Comparison of ENCODE assay signal across 16 mouse cellular contexts in the genomic region with DNA sequence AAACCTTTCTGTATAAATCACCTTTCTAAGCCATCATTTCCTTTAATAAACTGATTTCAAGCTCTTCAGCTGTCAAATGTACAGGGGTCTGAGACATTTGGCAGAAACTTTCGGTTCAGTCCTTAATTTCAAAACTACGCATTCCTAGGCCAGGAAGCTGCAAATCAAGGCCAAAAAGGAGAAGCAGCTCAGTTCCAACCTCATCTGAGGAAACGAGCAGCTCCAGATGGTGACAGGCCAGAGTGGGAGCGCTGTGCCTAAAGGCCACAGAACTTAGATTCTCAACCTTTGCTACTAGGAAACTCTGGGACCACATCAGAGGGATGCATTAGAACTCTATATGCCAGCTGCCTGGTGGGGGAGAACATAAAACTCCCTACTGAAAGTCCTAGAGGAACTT.
DNase-seq lines count a peak whose midpoint lies in the region; ATAC-seq lines count a peak whose summit lies in the region.
"Had no signal": no experiment of that assay in that cellular context is flagged by ENCODE, and none has a peak within 500 bp of the region (broad histone marks: within the 10 kb centered on the region; RNA-seq: fewer than 3 reads in every experiment).

No protein-coding gene starts in this region.

- no peak overlapping the region for H3K27ac ChIP-seq in limb, embryonic 11.5 days (replicated peaks; ENCODE audit: low read depth, low read length)
- H3K27ac ChIP-seq in limb, embryonic 10.5 days = no peak overlapping the region
- H3K27ac ChIP-seq: embryonic facial prominence, embryonic 10.5 days; stomach, embryonic 15.5 days had no signal

- no peak overlapping the region for H3K4me2 ChIP-seq in limb, embryonic 11.5 days (ENCODE audit: low read depth, severe bottlenecking)
- H3K4me2 ChIP-seq: liver, embryonic 11.5 days; stomach, embryonic 15.5 days had no signal

- H3K9ac ChIP-seq in limb, embryonic 11.5 days (ENCODE audit: low read length) = no peak overlapping the region
- H3K9ac ChIP-seq: stomach, embryonic 15.5 days had no signal

- WGBS in limb, embryonic 11.5 days = 60% methylated on average over 4 of the region's 4 CpGs
- 75% methylated on average over 4 of the region's 4 CpGs for WGBS in limb, embryonic 10.5 days

- H3K4me3 ChIP-seq in limb, embryonic 11.5 days (ENCODE audit: low read depth, low read length) = no peak overlapping the region
- no peak overlapping the region for H3K4me3 ChIP-seq in limb, embryonic 10.5 days
- H3K4me3 ChIP-seq: embryonic facial prominence, embryonic 10.5 days; stomach, embryonic 15.5 days had no signal

- H3K27me3 ChIP-seq in limb, embryonic 11.5 days (ENCODE audit: control insufficient read depth, insufficient read depth, low read length) = no peaks in the 10 kb centered on the region
- H3K27me3 ChIP-seq in limb, embryonic 10.5 days (ENCODE audit: low read depth, poor library complexity, severe bottlenecking) = no peaks in the 10 kb centered on the region
- H3K27me3 ChIP-seq: stomach, embryonic 15.5 days had no signal

- H3K4me1 ChIP-seq in limb, embryonic 11.5 days (ENCODE audit: control insufficient read depth, insufficient read depth, low read length) = no peaks in the 10 kb centered on the region
- H3K4me1 ChIP-seq in limb, embryonic 10.5 days = no peaks in the 10 kb centered on the region
- H3K4me1 ChIP-seq: embryonic facial prominence, embryonic 10.5 days; stomach, embryonic 15.5 days had no signal

- DNase-seq in heart, adult 18-20 months = peak; percentile 17 to 33
- no peak for DNase-seq in heart, postnatal 25 days (ENCODE audit: low spot score)
- DNase-seq in limb, embryonic 11.5 days (ENCODE audit: low spot score) = peak; percentile 21
- no peak for DNase-seq in limb, embryonic 10.5 days (ENCODE audit: low spot score)
- DNase-seq in kidney, postnatal 14 days = peak; percentile 36
- no peak for DNase-seq in right cerebral cortex, postnatal 36 days (ENCODE audit: low spot score in 2 of 2)
- no peak for DNase-seq in embryo, embryonic 11 days
- DNase-seq: adrenal gland, adult 2 months; B cell, adult 2 months; cerebellum, adult 9-11 months; right cerebral cortex, postnatal 4 days had no signal

- H3K36me3 ChIP-seq in limb, embryonic 11.5 days (ENCODE audit: control insufficient read depth, insufficient read depth, low read length) = no peaks in the 10 kb centered on the region
- no peaks in the 10 kb centered on the region for H3K36me3 ChIP-seq in limb, embryonic 10.5 days
- H3K36me3 ChIP-seq: embryonic facial prominence, embryonic 10.5 days; stomach, embryonic 15.5 days had no signal

- intact Hi-C loops in heart, postnatal 25 days (cut with DNase I) = no loop called here

- ATAC-seq in limb, embryonic 11.5 days (ENCODE audit: insufficient number of reproducible peaks, low FRiP score, low TSS enrichment, low read depth) = no peak
- peak; percentile 65 for ATAC-seq in megakaryocyte progenitor cell, adult 5-6 weeks (replicated peaks; ENCODE audit: poor library complexity)
- ATAC-seq: midbrain, embryonic 16.5 days had no signal

- H3K9me3 ChIP-seq in limb, embryonic 11.5 days (ENCODE audit: control insufficient read depth, low read length) = no peaks in the 10 kb centered on the region
- no peaks in the 10 kb centered on the region for H3K9me3 ChIP-seq in limb, embryonic 10.5 days (replicated peaks)
- H3K9me3 ChIP-seq: embryonic facial prominence, embryonic 10.5 days; stomach, embryonic 15.5 days had no signal

Comparison
In these comparisons a context has a peak if more than half of its experiments do, and no peak if none do; other contexts are left out.
1. DNase-seq: peak in heart, adult 18-20 months (2 of 2), limb, embryonic 11.5 days (single experiment) and kidney, postnatal 14 days (single experiment); none in heart, postnatal 25 days (single experiment), limb, embryonic 10.5 days (single experiment), right cerebral cortex, postnatal 36 days (0 of 2) and embryo, embryonic 11 days (single experiment).